Mouse (Mus musculus): ENCODE data around the gene Rps19. TPM values are rescaled to one million over a fixed set of nuclear protein-coding genes. Genes with fewer than 3 reads are reported as not detected.
A peak's percentile ranks its signal among the peaks of the same experiment; 100 is the strongest.

Rps19 gene
- polyA plus RNA-seq, 1 experiment from 2014 or later, result 2,138 TPM

GRCm38 (mm10) chr7:24885468-24886307 lies 1.5 kb downstream of the Rps19 start:
- no peak for DNase-seq (ENCODE audit: low spot score)
- 45% methylated on average over 12 of the region's 12 CpGs for WGBS

GRCm38 (mm10) chr7:24886308-24886633 lies 2.1 kb downstream of the Rps19 start:
- ATAC-seq (no peak), DNase-seq (ENCODE audit: low spot score) (no peak)
- H3K9ac ChIP-seq (ENCODE audit: low read length), result peak overlapping the region; percentile 100
- no peaks in the 10 kb centered on the region for H3K9me3 ChIP-seq (replicated peaks; ENCODE audit: control insufficient read depth, low read length)
- H3K4me3 ChIP-seq (ENCODE audit: low read depth, low read length), result 0 out of 2 replicates have a peak overlapping the region, but pooled peaks have one; percentile 100
- H3K27ac ChIP-seq (ENCODE audit: low read depth, low read length), result no peak overlapping the region
- H3K4me1 ChIP-seq (ENCODE audit: control insufficient read depth, insufficient read depth, low read length), result peaks cover 12% of the 10 kb centered on the region; the same call in 1 of the 2 replicates
- H3K4me2 ChIP-seq (ENCODE audit: low read length), result peak overlapping the region; percentile 87
- 63% methylated on average over 4 of the region's 4 CpGs for WGBS
- peaks cover 54% of the 10 kb centered on the region for H3K36me3 ChIP-seq (ENCODE audit: control insufficient read depth, insufficient read depth, low read length)
- no peaks in the 10 kb centered on the region for H3K27me3 ChIP-seq (replicated peaks; ENCODE audit: control insufficient read depth, insufficient read depth, low read length)

More at GRCm38 (mm10) chr7:24885468-24886307, 1.5 kb downstream of the Rps19 start:
- Histone ChIP-seq H3K27ac (ENCODE audit: low read depth, low read length) (no peak overlapping the region), H3K9ac (ENCODE audit: low read length) (peak overlapping the region; percentile 100), H3K4me1 (ENCODE audit: control insufficient read depth, insufficient read depth, low read length) (peaks cover 12% of the 10 kb centered on the region; the same call in 1 of the 2 replicates), H3K4me2 (ENCODE audit: low read length) (peak overlapping the region; percentile 87), H3K9me3 (replicated peaks; ENCODE audit: control insufficient read depth, low read length) (no peaks in the 10 kb centered on the region), H3K27me3 (replicated peaks; ENCODE audit: control insufficient read depth, insufficient read depth, low read length) (no peaks in the 10 kb centered on the region), H3K36me3 (ENCODE audit: control insufficient read depth, insufficient read depth, low read length) (peaks cover 49% of the 10 kb centered on the region), H3K4me3 (ENCODE audit: low read depth, low read length) (peak overlapping the region; percentile 100)
- no peak for ATAC-seq

GRCm38 (mm10) chr7:24887096-24887495 lies 2.9 kb downstream of the Rps19 start:
- ATAC-seq, result no peak
- no peak overlapping the region for H3K27ac ChIP-seq (ENCODE audit: low read depth, low read length)
- H3K4me3 ChIP-seq (ENCODE audit: low read depth, low read length), result no peak overlapping the region
- DNase-seq (ENCODE audit: low spot score), result no peak
- H3K36me3 ChIP-seq (ENCODE audit: control insufficient read depth, insufficient read depth, low read length), result peaks cover 62% of the 10 kb centered on the region
- WGBS, result 54% methylated on average over 4 of the region's 4 CpGs
- peaks cover 12% of the 10 kb centered on the region; the same call in 1 of the 2 replicates for H3K4me1 ChIP-seq (ENCODE audit: control insufficient read depth, insufficient read depth, low read length)
- no peaks in the 10 kb centered on the region for H3K27me3 ChIP-seq (replicated peaks; ENCODE audit: control insufficient read depth, insufficient read depth, low read length)
- no peaks in the 10 kb centered on the region for H3K9me3 ChIP-seq (replicated peaks; ENCODE audit: control insufficient read depth, low read length)
- H3K4me2 ChIP-seq (ENCODE audit: low read length), result no peak overlapping the region
- H3K9ac ChIP-seq (ENCODE audit: low read length), result peak overlapping the region; percentile 100

GRCm38 (mm10) chr7:24889431-24890220 lies 5.5 kb downstream of the Rps19 start:
- no peaks in the 10 kb centered on the region for H3K9me3 ChIP-seq (replicated peaks; ENCODE audit: control insufficient read depth, low read length)
- H3K4me1 ChIP-seq (ENCODE audit: control insufficient read depth, insufficient read depth, low read length), result peaks cover 12% of the 10 kb centered on the region; the same call in 1 of the 2 replicates
- no peak overlapping the region for H3K9ac ChIP-seq (ENCODE audit: low read length)
- H3K4me2 ChIP-seq (ENCODE audit: low read length), result no peak overlapping the region
- no peak overlapping the region for H3K4me3 ChIP-seq (ENCODE audit: low read depth, low read length)
- ATAC-seq (no peak), DNase-seq (ENCODE audit: low spot score) (no peak)
- H3K27me3 ChIP-seq (replicated peaks; ENCODE audit: control insufficient read depth, insufficient read depth, low read length), result no peaks in the 10 kb centered on the region
- H3K27ac ChIP-seq (ENCODE audit: low read depth, low read length), result no peak overlapping the region
- 83% methylated on average over 6 of the region's 6 CpGs for WGBS
- H3K36me3 ChIP-seq (ENCODE audit: control insufficient read depth, insufficient read depth, low read length), result peaks cover 62% of the 10 kb centered on the region

- Histone ChIP-seq H3K9ac (ENCODE audit: low read length) (no peak overlapping the region), H3K4me2 (ENCODE audit: low read length) (no peak overlapping the region), H3K9me3 (replicated peaks; ENCODE audit: control insufficient read depth, low read length) (no peaks in the 10 kb centered on the region), H3K27me3 (replicated peaks; ENCODE audit: control insufficient read depth, insufficient read depth, low read length) (no peaks in the 10 kb centered on the region), H3K4me3 (ENCODE audit: low read depth, low read length) (no peak overlapping the region), H3K36me3 (ENCODE audit: control insufficient read depth, insufficient read depth, low read length) (peaks cover 62% of the 10 kb centered on the region), H3K27ac (ENCODE audit: low read depth, low read length) (no peak overlapping the region), H3K4me1 (ENCODE audit: control insufficient read depth, insufficient read depth, low read length) (peaks cover 8% of the 10 kb centered on the region; the same call in 1 of the 2 replicates)
- ATAC-seq (peak; percentile 76), DNase-seq (ENCODE audit: low spot score) (peak; percentile 91)
- 29% methylated on average over 10 of the region's 10 CpGs for WGBS
These were observed 6.4 kb downstream of the Rps19 start for GRCm38 (mm10) chr7:24890281-24891216.

- Histone ChIP-seq H3K4me2 (ENCODE audit: low read length) (no peak overlapping the region), H3K27ac (ENCODE audit: low read depth, low read length) (no peak overlapping the region), H3K9ac (ENCODE audit: low read length) (0 out of 2 replicates have a peak overlapping the region, but pooled peaks have one; percentile 32), H3K9me3 (replicated peaks; ENCODE audit: control insufficient read depth, low read length) (no peaks in the 10 kb centered on the region), H3K4me1 (ENCODE audit: control insufficient read depth, insufficient read depth, low read length) (no peaks in the 10 kb centered on the region; the same call in 1 of the 2 replicates), H3K27me3 (replicated peaks; ENCODE audit: control insufficient read depth, insufficient read depth, low read length) (no peaks in the 10 kb centered on the region), H3K36me3 (ENCODE audit: control insufficient read depth, insufficient read depth, low read length) (peaks cover 54% of the 10 kb centered on the region), H3K4me3 (ENCODE audit: low read depth, low read length) (no peak overlapping the region)
- 76% methylated on average over 3 of the region's 3 CpGs for WGBS
- ATAC-seq, result no peak
- DNase-seq (ENCODE audit: low spot score), result no peak
These were observed 7.3 kb downstream of the Rps19 start for GRCm38 (mm10) chr7:24891241-24892124.

- DNase-seq (ENCODE audit: low spot score) (no peak), ATAC-seq (no peak)
- no peaks in the 10 kb centered on the region for H3K9me3 ChIP-seq (replicated peaks; ENCODE audit: control insufficient read depth, low read length)
- no peak overlapping the region for H3K4me2 ChIP-seq (ENCODE audit: low read length)
- 78% methylated on average over 2 of the region's 2 CpGs for WGBS
- H3K9ac ChIP-seq (ENCODE audit: low read length), result no peak overlapping the region
- peaks cover 47% of the 10 kb centered on the region for H3K36me3 ChIP-seq (ENCODE audit: control insufficient read depth, insufficient read depth, low read length)
- no peaks in the 10 kb centered on the region for H3K27me3 ChIP-seq (replicated peaks; ENCODE audit: control insufficient read depth, insufficient read depth, low read length)
- no peaks in the 10 kb centered on the region for H3K4me1 ChIP-seq (ENCODE audit: control insufficient read depth, insufficient read depth, low read length)
- H3K4me3 ChIP-seq (ENCODE audit: low read depth, low read length), result no peak overlapping the region
- H3K27ac ChIP-seq (ENCODE audit: low read depth, low read length), result no peak overlapping the region
These were observed 8.0 kb downstream of the Rps19 start for GRCm38 (mm10) chr7:24892125-24892583.
